Mouse (Mus musculus): ENCODE data around the gene Ccm2. TPM values are rescaled to one million over a fixed set of nuclear protein-coding genes. Genes with fewer than 3 reads are reported as not detected.
A peak's percentile ranks its signal among the peaks of the same experiment; 100 is the strongest.

The Ccm2 gene
- polyA plus RNA-seq, 1 experiment from 2014 or later, result 95.9 TPM

DNA sequence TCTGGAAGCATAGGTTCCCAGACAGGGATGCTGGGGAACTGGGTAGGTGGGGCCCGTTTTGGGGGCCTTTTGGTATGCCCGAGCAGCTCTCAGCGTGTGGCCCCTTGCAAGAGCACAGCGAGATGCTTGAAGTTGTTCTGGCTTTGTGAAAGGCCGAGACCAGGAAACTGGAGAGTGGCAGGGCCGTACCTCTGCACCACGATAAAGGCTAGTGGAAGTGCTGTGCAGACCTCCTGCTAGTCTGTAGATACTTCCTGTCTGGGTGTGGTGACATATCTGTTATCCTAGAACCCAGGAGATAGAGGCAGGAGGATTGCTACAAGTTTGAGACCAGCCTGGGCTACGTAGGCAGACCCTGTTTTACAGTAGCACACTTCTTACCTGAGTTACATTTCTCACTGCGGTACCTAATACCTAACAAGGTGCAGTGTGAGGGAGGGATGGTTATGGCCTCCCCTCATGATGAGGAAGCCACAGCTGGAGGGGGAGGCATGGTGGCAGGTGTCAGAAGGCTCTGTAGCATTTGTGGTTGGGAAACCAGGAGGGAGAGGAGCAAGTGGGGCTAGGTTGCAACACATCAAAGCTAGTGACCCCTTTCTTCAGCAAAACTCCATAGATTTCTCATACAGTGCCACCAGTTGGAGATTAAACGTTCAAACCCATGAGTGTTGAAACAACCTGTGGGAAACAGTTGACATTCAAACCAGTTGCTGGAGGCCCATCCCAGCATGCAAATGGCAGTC is 44.4 kb downstream of the Ccm2 start:
- ATAC-seq (ENCODE audit: low FRiP score, low read depth), result no peak
- no peaks in the 10 kb centered on the region for H3K4me1 ChIP-seq (replicated peaks)
- no peaks in the 10 kb centered on the region for H3K9me3 ChIP-seq
- H3K9ac ChIP-seq, result no peak overlapping the region
- H3K4me2 ChIP-seq, result no peak overlapping the region
- 78% methylated on average over 10 of the region's 10 CpGs for WGBS
- no peak overlapping the region for H3K27ac ChIP-seq (replicated peaks)
- no peaks in the 10 kb centered on the region for H3K27me3 ChIP-seq
- H3K36me3 ChIP-seq, result peaks cover 52% of the 10 kb centered on the region
- no peak overlapping the region for H3K4me3 ChIP-seq

DNA sequence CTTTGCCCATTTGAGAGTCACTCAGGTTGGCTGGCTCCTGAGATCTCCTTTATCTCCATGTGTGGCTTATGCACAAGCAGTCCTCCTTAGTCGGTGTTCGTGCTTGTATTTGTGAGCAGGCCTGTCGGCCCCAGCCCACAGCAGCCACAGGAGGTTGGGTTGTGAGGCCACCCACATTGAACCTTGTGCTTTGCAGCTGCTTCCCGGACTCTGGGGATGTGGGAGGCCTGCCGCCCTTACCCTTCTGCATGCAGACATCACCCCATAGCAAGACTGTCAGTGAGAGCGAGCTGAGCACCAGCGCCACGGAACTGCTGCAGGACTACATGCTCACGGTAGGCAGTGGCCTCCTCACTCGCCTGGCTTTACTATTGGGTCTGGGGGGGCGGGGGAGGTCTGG is 46.7 kb downstream of the Ccm2 start:
- Histone ChIP-seq H3K4me2 (no peak overlapping the region), H3K27ac (replicated peaks) (no peak overlapping the region), H3K9ac (no peak overlapping the region), H3K4me3 (no peak overlapping the region), H3K4me1 (replicated peaks) (peaks cover 10% of the 10 kb centered on the region), H3K27me3 (no peaks in the 10 kb centered on the region), H3K9me3 (no peaks in the 10 kb centered on the region), H3K36me3 (peaks cover 59% of the 10 kb centered on the region)
- WGBS, result 76% methylated on average over 11 of the region's 11 CpGs
- no peak for ATAC-seq (ENCODE audit: low FRiP score, low read depth)

DNA sequence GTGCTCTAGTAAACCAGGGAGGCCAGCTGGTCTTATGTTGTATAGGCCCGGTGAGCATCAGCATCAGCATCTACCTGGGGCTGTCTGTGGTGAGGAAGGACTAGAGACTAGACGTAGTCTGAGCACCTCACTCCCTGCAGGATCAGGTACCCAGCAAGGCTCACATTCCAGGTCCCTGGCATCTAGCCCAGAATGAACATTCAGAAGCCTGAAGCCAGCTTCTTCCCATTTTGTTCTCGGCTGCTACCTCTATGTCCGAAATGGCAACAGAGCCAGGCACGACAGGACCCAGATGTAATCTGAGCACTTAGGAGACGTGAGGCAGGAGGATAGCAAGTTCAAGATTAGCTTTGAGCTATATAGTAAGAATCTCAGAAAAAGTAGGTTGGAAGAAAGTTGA is 48.2 kb downstream of the Ccm2 start:
- H3K27me3 ChIP-seq, result no peaks in the 10 kb centered on the region
- peaks cover 24% of the 10 kb centered on the region for H3K4me1 ChIP-seq (replicated peaks)
- H3K36me3 ChIP-seq, result peaks cover 54% of the 10 kb centered on the region
- no peak overlapping the region for H3K4me2 ChIP-seq
- no peak overlapping the region for H3K4me3 ChIP-seq
- ATAC-seq (ENCODE audit: low FRiP score, low read depth), result no peak
- H3K9me3 ChIP-seq, result no peaks in the 10 kb centered on the region
- WGBS, result 85% methylated on average over 6 of the region's 6 CpGs
- no peak overlapping the region for H3K9ac ChIP-seq
- H3K27ac ChIP-seq (replicated peaks), result no peak overlapping the region

DNA sequence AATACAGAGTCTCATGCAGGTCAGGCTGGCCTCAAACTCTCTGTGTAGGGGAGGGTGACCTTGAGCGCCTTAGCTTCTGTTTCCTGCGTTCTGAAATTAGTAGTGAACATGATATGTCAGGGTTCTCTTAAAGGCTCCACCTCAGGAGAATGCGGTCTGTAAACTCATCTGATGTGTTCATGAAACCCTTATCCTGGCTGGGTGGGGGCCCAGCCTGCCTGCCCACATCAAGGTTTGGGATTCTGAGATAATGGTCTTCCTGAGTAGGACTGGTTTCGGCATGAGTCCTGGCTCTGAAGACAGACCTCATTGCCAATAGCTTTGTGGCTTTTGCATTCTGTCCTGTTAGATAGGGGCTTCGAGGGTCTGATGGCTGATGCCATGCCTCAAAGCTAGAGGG is 48.7 kb downstream of the Ccm2 start:
- no peak overlapping the region for H3K27ac ChIP-seq (replicated peaks)
- peaks cover 51% of the 10 kb centered on the region for H3K36me3 ChIP-seq
- no peak overlapping the region for H3K4me3 ChIP-seq
- H3K27me3 ChIP-seq, result no peaks in the 10 kb centered on the region
- no peak for ATAC-seq (ENCODE audit: low FRiP score, low read depth)
- no peak overlapping the region for H3K9ac ChIP-seq
- peaks cover 29% of the 10 kb centered on the region for H3K4me1 ChIP-seq (replicated peaks)
- no peak overlapping the region for H3K4me2 ChIP-seq
- no peaks in the 10 kb centered on the region for H3K9me3 ChIP-seq
- WGBS, result 94% methylated on average over 5 of the region's 5 CpGs

DNA sequence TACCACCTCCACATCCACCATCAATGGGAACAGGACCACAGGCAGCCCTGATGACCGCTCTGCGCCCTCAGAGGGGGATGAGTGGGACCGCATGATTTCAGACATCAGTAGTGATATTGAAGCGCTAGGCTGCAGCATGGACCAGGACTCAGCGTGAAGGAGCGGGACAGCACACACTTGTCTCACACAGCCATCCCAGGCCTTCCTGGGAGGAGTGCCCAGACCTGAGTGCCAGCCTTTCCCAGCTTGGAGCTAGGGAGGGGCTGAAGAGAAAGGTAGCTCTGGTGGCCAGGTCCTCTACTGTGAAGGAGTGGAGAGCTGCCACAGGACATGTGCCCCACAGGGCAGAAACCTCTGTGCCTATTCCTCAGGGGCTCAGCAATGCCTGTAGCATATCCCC is 49.5 kb downstream of the Ccm2 start:
- Histone ChIP-seq H3K4me3 (no peak overlapping the region), H3K4me2 (no peak overlapping the region), H3K27ac (replicated peaks) (peak overlapping the region; percentile 43; the same call in 1 of the 2 replicates), H3K9me3 (no peaks in the 10 kb centered on the region), H3K36me3 (peaks cover 48% of the 10 kb centered on the region), H3K27me3 (no peaks in the 10 kb centered on the region), H3K9ac (no peak overlapping the region), H3K4me1 (replicated peaks) (peaks cover 38% of the 10 kb centered on the region)
- WGBS, result 93% methylated on average over 6 of the region's 6 CpGs
- ATAC-seq (ENCODE audit: low FRiP score, low read depth), result no peak

DNA sequence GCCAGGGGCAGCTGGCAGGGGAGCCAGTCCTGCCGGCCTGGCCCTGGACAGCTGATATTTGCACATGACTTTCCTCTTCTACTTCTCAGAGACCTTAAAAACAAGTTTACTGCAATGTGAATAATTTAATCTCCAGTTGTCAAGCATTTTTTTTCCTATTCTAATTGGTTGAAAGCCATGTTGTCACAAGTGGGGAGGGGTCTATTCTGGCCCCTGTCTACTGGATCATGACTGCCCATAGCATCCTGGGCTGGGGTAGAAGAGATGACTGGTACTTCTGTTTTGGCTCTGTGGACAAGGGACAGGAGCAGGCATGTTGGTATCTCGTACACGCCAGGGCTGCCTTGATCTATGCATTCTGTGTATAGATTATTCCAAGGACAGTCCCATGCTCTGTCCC is 49.9 kb downstream of the Ccm2 start:
- Histone ChIP-seq H3K4me3 (no peak overlapping the region), H3K27me3 (no peaks in the 10 kb centered on the region), H3K9me3 (no peaks in the 10 kb centered on the region), H3K9ac (no peak overlapping the region), H3K27ac (replicated peaks) (peak overlapping the region; percentile 43; the same call in 1 of the 2 replicates), H3K4me2 (no peak overlapping the region), H3K4me1 (replicated peaks) (peaks cover 39% of the 10 kb centered on the region), H3K36me3 (peaks cover 49% of the 10 kb centered on the region)
- ATAC-seq (ENCODE audit: low FRiP score, low read depth), result no peak
- 82% methylated on average over 3 of the region's 3 CpGs for WGBS

DNA sequence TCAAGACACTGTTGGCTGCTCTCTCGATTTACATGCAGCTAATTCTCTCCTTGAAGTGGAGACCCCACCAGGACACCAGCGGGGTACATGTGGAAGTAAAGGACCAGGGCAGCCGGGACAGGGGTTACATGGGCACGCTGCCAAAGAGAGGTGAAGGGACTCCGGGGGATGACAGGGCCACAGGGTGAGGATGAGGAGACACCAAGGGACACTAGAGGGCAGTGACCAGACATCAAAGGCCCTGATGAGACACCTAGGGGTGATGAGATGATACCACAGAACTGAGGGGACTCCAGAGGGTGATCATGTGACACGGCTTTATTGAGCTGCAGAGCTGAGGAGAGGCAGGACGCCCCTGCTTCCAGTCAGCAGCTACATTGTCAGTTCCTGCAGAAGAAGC is 50.8 kb downstream of the Ccm2 start:
- Histone ChIP-seq H3K36me3 (peaks cover 49% of the 10 kb centered on the region), H3K4me1 (replicated peaks) (peaks cover 48% of the 10 kb centered on the region), H3K4me3 (no peak overlapping the region)

DNA sequence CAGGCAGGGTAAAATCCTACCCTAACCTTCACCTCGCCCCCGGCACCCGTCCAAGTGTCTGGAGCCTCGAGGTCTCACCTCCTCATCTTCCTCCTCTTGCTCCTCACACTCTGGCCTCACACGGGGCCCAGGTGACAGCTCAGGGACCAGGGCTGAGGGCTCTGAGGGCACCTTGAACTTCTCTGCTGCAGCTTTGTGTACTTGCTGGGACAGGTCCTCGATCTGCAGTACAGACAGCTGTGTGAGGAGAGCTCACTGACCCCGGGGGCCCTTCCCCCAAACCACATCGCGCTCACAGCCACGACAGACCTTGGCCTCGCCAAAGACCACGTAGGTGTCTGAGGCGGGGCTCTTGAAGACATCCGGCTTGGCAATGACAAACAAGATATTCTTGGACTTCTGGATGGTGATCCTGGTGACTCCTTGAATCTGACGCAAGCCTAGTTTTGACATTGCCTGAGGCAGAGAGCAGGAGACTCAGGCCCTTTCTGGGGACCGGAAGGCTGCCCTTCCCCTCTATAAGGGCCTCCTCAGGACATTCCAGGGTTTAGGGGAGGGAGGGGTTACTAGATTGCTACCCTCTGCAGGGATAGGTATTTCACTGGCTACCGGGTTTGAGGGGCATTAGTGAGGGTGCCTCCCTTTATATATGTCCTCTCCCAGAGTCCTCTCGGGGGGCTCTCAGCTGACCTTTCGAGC is 51.7 kb downstream of the Ccm2 start:
- WGBS, result 57% methylated on average over 19 of the region's 19 CpGs
- peak overlapping the region; percentile 35; the same call in 1 of the 2 replicates for H3K9ac ChIP-seq
- peak; percentile 1; the same call in 1 of the 2 replicates for ATAC-seq (ENCODE audit: low FRiP score, low read depth)
- no peaks in the 10 kb centered on the region for H3K9me3 ChIP-seq
- H3K4me1 ChIP-seq (replicated peaks), result peaks cover 56% of the 10 kb centered on the region
- H3K27ac ChIP-seq (replicated peaks), result peak overlapping the region; percentile 70
- peak overlapping the region; percentile 50 for H3K4me2 ChIP-seq
- no peaks in the 10 kb centered on the region for H3K27me3 ChIP-seq
- H3K36me3 ChIP-seq, result peaks cover 41% of the 10 kb centered on the region
- H3K4me3 ChIP-seq, result 0 out of 2 replicates have a peak overlapping the region, but pooled peaks have one; percentile 0

More for the DNA sequence above, 50.8 kb downstream of the Ccm2 start:
- 62% methylated on average over 7 of the region's 7 CpGs for WGBS
- ATAC-seq (ENCODE audit: low FRiP score, low read depth), result no peak
- Histone ChIP-seq H3K4me2 (no peak overlapping the region), H3K27ac (replicated peaks) (peak overlapping the region; percentile 70; the same call in 1 of the 2 replicates), H3K27me3 (no peaks in the 10 kb centered on the region), H3K9me3 (no peaks in the 10 kb centered on the region), H3K9ac (no peak overlapping the region)

DNA sequence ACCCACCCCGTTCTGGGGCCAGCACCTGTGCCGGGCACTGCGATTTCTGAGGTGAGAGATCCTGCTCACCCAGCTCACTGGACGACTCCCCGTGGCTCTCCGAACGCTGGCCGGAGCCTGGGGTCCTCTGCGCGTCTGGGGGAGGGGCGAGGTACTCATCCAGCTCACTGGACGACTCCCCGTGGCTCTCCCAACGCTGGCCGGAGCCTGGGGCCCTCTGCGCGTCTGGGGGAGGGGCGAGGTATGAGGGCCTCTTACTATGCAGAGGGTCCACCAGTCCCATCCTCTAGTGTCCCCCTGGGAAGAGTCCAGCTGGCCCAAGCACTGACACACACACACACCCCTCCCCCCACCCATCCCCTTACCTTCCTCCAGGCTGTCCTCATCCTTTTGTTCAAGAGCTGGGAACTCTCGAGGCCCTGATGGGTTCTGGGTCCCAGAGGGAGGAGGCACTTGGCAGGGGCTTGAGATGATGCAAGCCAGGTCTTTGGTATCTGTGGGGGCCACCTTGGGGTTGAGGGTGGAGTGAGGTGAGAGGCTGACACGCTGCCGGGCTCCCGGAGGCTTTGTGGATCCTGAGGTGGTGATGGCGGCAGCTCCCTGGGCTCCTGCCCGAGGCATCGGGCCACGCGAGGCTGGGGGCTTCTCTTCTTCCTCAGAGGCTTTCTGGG is 52.5 kb downstream of the Ccm2 start:
- Histone ChIP-seq H3K9ac (peak overlapping the region; percentile 35), H3K27me3 (no peaks in the 10 kb centered on the region), H3K4me2 (peak overlapping the region; percentile 50), H3K4me3 (peak overlapping the region; percentile 0; the same call in 1 of the 2 replicates), H3K36me3 (peaks cover 33% of the 10 kb centered on the region), H3K9me3 (no peaks in the 10 kb centered on the region), H3K4me1 (replicated peaks) (peaks cover 64% of the 10 kb centered on the region), H3K27ac (replicated peaks) (peak overlapping the region; percentile 70)
- peak; percentile 16 for ATAC-seq (ENCODE audit: low FRiP score, low read depth)
- 12% methylated on average over 27 of the region's 27 CpGs for WGBS

DNA sequence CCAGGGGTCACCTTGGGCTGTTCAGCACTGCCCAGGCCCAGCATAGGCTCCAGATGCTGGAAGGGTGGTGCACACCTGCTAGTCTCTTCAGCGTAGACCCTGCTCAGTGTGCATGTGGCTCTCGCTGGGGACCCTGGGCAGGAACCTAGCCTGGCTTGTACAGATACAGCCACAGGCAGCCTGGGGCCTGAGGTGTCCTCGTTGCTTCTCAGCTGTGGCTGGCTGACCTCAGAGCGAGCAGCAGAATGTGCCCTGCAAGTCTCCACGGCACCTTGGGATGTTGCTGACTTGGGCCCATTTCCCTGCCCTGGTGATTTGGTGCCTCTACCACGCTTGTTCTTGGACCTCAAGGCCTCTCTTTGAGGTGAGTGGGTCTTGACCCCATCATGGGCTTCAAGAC is 53.1 kb downstream of the Ccm2 start:
- Histone ChIP-seq H3K9me3 (no peaks in the 10 kb centered on the region), H3K27me3 (no peaks in the 10 kb centered on the region), H3K27ac (replicated peaks) (peak overlapping the region; percentile 70), H3K4me3 (no peak overlapping the region), H3K9ac (peak overlapping the region; percentile 35), H3K4me2 (no peak overlapping the region; the same call in 1 of the 2 replicates), H3K36me3 (peaks cover 30% of the 10 kb centered on the region), H3K4me1 (replicated peaks) (peaks cover 71% of the 10 kb centered on the region)
- 78% methylated on average over 6 of the region's 6 CpGs for WGBS
- no peak for ATAC-seq (ENCODE audit: low FRiP score, low read depth)

DNA sequence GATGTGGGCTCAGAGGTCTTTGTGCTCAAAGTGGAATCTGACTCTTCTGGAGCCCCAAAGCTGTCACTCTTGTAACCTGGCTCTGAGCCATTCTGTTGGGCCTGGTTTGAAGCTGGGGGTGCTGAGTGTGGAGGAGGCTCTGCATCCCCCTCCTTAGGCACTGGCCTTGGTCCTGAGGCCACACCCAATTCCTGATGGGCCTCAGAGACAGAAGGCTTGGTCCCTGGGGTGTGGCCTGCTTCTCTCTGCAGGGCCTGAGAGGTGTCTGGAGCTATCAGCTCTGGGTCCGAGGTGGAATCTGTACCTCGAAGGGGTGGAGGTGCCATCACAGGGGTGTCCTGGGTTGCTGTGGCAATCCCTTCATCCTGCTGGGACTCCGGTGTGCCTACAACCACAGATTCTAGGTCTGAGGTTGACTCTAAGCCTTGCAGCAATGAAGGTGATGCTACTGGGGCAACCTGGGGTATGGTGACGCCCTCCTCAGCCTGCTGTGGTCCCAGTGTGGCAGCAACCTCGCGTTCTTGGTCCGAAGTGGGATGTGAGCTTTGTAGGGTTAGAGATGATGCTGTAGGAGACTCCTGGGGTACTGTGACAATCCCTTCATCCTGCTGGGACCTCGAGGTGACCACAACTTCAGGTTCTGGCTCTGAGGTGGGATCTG is 53.7 kb downstream of the Ccm2 start:
- Histone ChIP-seq H3K4me2 (no peak overlapping the region), H3K4me3 (no peak overlapping the region), H3K27me3 (no peaks in the 10 kb centered on the region), H3K9ac (no peak overlapping the region), H3K27ac (replicated peaks) (peak overlapping the region; percentile 70), H3K36me3 (peaks cover 30% of the 10 kb centered on the region), H3K9me3 (no peaks in the 10 kb centered on the region), H3K4me1 (replicated peaks) (peaks cover 73% of the 10 kb centered on the region)
- no peak for ATAC-seq (ENCODE audit: low FRiP score, low read depth)
- 83% methylated on average over 8 of the region's 8 CpGs for WGBS
